Mouse (Mus musculus): Measurements from ENCODE around the gene Rhbdf1. TPM values are rescaled to one million over a fixed set of nuclear protein-coding genes. Genes with fewer than 3 reads are reported as not detected.

Rhbdf1 gene
- total RNA-seq, 2 experiments from 2014 or later, result 17.8 to 17.9 TPM

DNA sequence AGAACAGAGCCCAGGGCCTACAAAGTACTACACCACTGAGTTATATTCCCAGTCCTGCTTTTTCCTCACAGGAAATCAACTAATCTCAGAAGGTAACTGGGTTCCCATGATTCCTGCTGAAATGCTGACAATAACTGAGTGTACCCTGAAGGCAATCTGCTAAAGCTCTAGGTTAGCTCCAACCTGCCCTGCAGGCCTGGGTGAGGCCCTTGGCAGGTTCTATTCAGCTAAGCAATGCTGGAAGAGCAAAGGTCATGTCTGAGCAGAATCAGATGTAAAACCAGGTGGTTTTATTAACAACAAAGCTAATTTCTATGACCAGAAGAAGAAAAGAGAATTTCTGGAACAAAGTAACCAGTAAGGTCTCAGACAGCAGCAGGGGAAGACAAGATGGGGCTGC is 19.3 kb upstream of the Rhbdf1 start:
- no peak for DNase-seq (ENCODE audit: low spot score)

DNA sequence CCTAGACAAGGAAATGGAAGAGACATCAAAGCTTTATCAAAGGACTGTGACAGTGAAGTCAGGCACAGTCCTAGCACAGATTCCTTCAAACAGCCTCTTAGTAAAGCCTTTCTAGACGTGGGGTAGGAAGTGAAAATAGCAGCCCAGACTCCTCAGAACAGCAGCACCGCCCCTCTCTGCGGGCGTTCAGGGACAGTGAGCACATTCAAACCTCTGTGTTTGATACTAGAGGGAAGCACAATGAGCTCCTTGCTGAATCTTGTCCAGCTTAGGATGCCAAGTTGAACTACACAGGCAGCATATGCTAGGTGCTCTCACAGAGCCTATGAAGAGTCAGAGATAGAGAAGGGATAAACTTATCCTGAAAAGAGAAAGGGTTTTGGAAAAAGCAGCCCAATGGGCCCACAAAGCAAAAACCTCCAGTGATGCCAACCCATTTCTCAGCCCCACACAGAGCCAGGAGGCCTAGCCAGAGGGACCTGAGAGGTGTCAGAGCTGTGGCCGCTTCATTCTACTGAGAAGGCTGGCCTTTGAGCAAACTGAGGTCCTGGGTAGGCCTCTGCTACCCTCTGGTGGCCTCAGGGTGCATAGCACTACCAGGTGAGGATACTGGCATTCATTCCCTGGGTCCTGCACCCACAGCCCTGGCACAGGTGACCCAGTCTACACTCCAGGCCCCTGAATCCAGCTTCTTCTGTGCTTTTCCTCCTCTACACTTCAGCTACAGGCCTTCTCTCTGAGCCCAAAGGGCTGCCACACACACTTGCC is 16.2 kb upstream of the Rhbdf1 start:
- DNase-seq (ENCODE audit: low spot score), result peak; percentile 67

- DNase-seq (ENCODE audit: low spot score), result no peak
These were observed 15.3 kb upstream of the Rhbdf1 start for GRCm38 (mm10) chr11:32237411-32237795.

DNA sequence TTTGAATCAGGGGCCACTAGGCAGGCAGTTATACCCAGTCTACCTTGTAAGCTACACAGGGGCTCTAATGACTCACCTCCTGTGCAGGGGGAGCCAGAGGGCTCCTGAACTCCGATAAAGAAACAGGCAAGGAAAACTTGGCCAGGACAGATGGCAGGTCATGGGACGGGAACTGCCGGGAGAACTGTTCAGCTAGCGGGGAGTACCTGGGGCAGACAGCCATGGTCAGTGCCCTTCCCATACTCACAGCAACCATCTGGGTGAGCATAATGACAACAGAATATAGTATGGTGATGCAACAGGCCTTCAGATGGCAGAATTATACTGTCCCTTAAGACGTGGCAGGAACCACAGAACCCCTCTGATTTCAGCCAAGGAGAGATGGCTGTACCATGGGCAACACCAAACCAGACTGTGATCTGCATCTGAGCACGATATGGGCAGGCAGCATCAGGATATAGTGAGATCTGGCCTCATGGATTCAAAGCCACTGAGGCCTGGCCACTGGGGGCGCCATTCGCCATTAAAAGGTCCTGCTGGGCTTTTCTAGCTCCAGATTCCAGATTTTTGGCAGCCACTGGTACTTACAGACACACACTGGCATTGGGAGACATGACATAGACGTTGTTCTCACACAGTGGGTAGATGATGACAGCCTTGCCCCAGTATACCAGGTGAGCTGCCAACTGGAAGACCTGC is 14.8 kb upstream of the Rhbdf1 start:
- peak; percentile 48 for DNase-seq (ENCODE audit: low spot score)

GRCm38 (mm10) chr11:32236132-32236531 is 14.0 kb upstream of the Rhbdf1 start:
- no peak for DNase-seq (ENCODE audit: low spot score)

- DNase-seq (ENCODE audit: low spot score), result peak; percentile 67
These were observed 13.5 kb upstream of the Rhbdf1 start for GRCm38 (mm10) chr11:32235646-32236045.

- DNase-seq (ENCODE audit: low spot score), result no peak
These were observed 12.9 kb upstream of the Rhbdf1 start for GRCm38 (mm10) chr11:32234816-32235485.

GRCm38 (mm10) chr11:32233895-32234294 is 11.8 kb upstream of the Rhbdf1 start:
- no peak for DNase-seq (ENCODE audit: low spot score)

- DNase-seq (ENCODE audit: low spot score), result no peak
These were observed 10.7 kb upstream of the Rhbdf1 start for GRCm38 (mm10) chr11:32232848-32233247.

GRCm38 (mm10) chr11:32231125-32231524 is 9.0 kb upstream of the Rhbdf1 start:
- no peak for DNase-seq (ENCODE audit: low spot score)

DNA sequence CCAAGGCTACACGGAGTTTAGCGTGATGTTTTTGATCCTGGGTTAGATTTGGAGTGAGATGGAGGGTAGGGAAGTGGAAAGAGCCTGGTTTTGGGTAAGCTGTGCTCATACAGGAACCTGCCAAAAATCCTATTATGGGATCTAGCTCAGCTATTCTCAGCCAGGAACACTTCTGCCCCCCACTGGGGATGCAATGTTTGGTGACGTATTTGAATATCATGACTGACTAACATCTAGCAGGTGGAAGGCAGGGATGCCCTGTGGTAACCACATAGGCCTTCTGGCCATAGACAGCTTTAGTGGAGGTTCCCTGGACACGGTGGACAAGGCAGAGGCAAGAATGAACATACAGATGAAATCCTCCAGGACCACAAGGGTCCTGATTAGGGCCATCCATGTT is 8.1 kb upstream of the Rhbdf1 start:
- no peak for DNase-seq (ENCODE audit: low spot score)

DNA sequence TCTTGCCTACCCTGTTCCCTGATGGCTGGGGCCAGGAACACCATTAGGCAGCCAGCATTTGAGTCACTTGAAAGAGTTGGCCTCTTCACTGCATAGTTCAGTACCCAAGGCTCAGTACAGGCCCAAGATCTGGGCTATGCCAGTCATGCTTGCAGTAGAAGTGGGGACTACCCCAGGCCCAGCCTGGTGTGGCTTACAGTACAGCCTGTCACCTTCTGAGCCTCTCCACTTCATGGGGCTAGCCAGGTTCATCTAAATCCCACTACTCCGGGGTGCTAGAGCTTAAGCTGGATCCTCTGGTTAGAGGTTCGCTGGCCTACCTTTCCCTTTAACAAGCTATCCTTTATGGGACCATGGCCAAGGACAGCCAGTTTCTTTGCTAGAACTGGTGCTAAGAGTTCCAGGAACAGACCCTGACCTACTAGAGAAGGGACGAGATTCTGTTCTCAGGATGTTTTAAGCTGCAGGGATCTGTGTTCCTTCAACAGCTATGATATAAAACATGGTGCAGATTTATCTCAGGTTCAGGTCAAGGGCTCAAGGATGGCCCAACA is 6.3 kb upstream of the Rhbdf1 start:
- DNase-seq (ENCODE audit: low spot score), result no peak

- DNase-seq (ENCODE audit: low spot score), result no peak
These were observed 5.5 kb upstream of the Rhbdf1 start for GRCm38 (mm10) chr11:32227555-32227954.

DNA sequence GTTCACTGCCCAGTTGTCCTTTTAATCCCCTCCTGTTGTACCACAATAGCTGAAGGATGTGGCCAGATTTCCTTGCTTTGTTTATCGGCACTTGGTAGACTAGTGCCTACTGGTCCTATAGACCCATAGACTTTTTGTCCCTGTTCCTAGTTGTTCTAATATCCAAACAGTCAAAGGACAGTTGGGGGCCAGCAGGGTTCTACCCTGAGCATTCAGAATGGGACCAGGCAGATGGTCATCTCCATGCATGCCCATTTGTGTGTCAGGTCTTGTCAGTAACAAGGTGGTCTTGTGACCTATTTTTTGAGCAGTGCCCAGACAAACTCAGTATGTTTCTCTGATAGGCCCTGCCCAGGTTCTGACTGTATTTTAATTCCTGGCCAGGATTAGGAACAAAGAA is 4.9 kb upstream of the Rhbdf1 start:
- DNase-seq (ENCODE audit: low spot score), result no peak

- peak; percentile 90 for DNase-seq (ENCODE audit: low spot score)
These were observed 4.2 kb upstream of the Rhbdf1 start, which contains the start of gene Mpg for GRCm38 (mm10) chr11:32226124-32226871. Mpg (plus strand) TSS chr11:32226505.

GRCm38 (mm10) chr11:32225222-32226104 is 3.4 kb upstream of the Rhbdf1 start:
- DNase-seq (ENCODE audit: low spot score), result peak; percentile 31

DNA sequence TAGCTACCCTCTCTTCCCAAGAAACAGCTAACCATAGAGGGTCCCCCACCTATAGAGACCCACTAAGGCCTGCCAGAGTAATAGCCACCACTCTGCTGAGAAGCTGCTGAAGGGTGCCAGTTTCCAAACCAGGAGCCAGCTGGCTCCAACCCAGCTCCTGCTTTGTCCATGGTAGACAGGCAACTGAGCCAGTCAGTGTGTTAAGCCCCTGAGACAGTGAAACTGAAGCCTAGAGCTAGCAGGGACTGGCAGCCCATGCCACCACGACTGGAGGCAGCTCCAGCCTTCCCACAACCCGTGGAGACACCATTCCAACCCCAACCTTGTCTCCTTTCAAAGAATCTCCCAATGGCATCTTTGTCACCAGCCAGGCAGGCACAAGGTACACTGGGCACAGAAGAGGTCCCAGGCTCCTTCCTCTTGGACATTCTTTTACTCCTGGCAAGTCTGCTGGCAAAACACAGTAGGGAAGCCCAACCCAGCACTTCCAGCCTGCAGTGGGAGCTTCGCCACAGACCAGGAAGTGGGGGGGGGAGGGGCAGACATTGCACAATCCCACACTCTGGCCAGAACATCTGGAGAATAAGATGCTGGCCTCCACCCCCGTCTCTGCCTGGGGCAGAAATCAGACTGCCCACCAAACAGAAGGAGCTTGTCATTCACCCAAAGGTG is 2.5 kb upstream of the Rhbdf1 start:
- DNase-seq (ENCODE audit: low spot score), result peak; percentile 90

DNA sequence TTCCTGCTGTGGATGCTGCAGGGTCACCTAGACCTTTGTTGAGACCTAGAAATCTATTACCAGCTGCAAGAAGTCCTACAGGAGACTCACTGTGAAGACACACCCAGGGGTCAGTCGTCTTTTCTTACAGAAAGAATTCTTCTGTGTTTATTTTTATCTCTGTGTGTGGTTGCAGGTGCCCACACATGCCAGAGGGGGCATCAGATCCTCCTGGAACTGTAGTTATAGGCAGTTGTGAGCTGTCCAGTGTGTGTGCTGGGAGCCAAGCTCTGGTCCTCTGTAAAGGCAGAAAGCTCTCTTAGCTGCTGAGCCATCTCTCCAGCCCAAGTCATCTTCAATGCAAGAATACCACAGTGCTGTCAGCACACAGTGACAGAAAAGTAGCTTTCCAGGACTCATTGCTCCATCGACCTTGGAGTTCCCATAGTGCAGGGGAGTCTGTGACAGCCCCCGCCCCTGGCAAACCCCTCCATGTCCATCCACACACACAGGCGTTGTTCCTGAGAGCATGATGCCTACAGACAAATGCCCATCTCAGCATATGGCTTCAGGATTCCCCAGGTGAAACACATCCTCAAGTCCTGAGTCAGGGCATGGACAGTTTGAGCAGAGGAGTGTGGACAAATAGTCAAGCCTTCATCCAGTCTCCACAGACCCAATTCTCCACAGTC is 1.3 kb upstream of the Rhbdf1 start:
- no peak for DNase-seq (ENCODE audit: low spot score)

GRCm38 (mm10) chr11:32222570-32223194 is 582 bp upstream of the Rhbdf1 start:
- DNase-seq (ENCODE audit: low spot score), result no peak

Measured in gastrocnemius, adult 18-20 months (tissue).